Mouse (Mus musculus) small intestine, adult 2 months (tissue): Measurements from ENCODE around the gene Asprv1. TPM values are rescaled to one million over a fixed set of nuclear protein-coding genes. Genes with fewer than 3 reads are reported as not detected.

Experiments used
- H3K27ac ChIP-seq: fragments of 200-500 bp; 2 replicates; pipeline ENCODE4 v1.5.1; 2012; ENCODE audit warnings: low read depth, low read length, control low read depth, inconsistent platforms; ENCODE audit not compliant: insufficient read depth
- H3K27me3 ChIP-seq: fragments of 200-500 bp; 2 replicates; pipeline ENCODE4 v1.6.1; 2012; ENCODE audit warnings: mild to moderate bottlenecking, moderate library complexity, low read length, inconsistent platforms; ENCODE audit not compliant: control insufficient read depth, insufficient read depth
- H3K36me3 ChIP-seq: fragments of 200-500 bp; 2 replicates; pipeline ENCODE4 v1.6.1; 2012; ENCODE audit warnings: mild to moderate bottlenecking, low read length, control low read depth, inconsistent platforms; ENCODE audit not compliant: control insufficient read depth, insufficient read depth
- H3K4me1 ChIP-seq: fragments of 200-500 bp; 2 replicates; pipeline ENCODE4 v1.6.1; 2012; ENCODE audit warnings: low read length, inconsistent platforms, mixed read lengths; ENCODE audit not compliant: control insufficient read depth, insufficient read depth, insufficient read length
- H3K4me3 ChIP-seq: fragments of 200-500 bp; 2 replicates; pipeline ENCODE4 v1.5.1; 2012; ENCODE audit warnings: low read depth, mild to moderate bottlenecking, control low read depth, inconsistent platforms, low read length, moderate library complexity
- CTCF ChIP-seq: fragments of 200-500 bp; IDR thresholded peaks from 2 replicates; pipeline ENCODE4 v1.5.1; 2012; ENCODE audit warnings: low read depth, mild to moderate bottlenecking, control low read depth, inconsistent platforms, low read length, moderate library complexity, mixed read lengths; ENCODE audit not compliant: insufficient replicate concordance, insufficient read length; ENCODE audit errors: extremely low read depth
- POLR2A ChIP-seq: fragments of 200-500 bp; IDR thresholded peaks from 2 replicates; pipeline ENCODE4 v1.6.1; 2012; ENCODE audit warnings: low read depth, mild to moderate bottlenecking, control low read depth, inconsistent platforms, low read length, moderate library complexity
- WGBS: fragments of 180-500 bp; shearing (Covaris S2); methylation state at CpG from one replicate; pipeline ENCODE4 v1.1.7; 2018; 5-methylcytosine and 5-hydroxymethylcytosine counted together
- polyA plus RNA-seq: library from polyadenylated mRNA; depleted of rRNA; stranded (reverse); fragments of >200 nt; gene quantifications from 2 replicates; pipeline ENCODE4 v1.2.3, GENCODE M21; 2012; rRNA removed

The Asprv1 gene
- polyA plus RNA-seq, 1 experiment = 0.23 TPM

- TF ChIP-seq POLR2A = no peak
- no peak for TF ChIP-seq CTCF
Observed at GRCm38 (mm10) chr6:86665560-86666307, 37.8 kb downstream of the Asprv1 start.

GRCm38 (mm10) chr6:86667061-86667460 is 39.1 kb downstream of the Asprv1 start:
- peak overlapping the region; percentile 59 for H3K4me3 ChIP-seq

More at GRCm38 (mm10) chr6:86665560-86666307, 37.8 kb downstream of the Asprv1 start:
- Histone ChIP-seq H3K36me3 (peaks cover 69% of the 10 kb centered on the region), H3K27ac (peak overlapping the region; percentile 77), H3K4me1 (peaks cover 10% of the 10 kb centered on the region; the same call in 1 of the 2 replicates), H3K27me3 (no peaks in the 10 kb centered on the region), H3K4me3 (peak overlapping the region; percentile 53)
- WGBS = 33% methylated on average over 17 of the region's 17 CpGs

GRCm38 (mm10) chr6:86668580-86669239 is 40.7 kb downstream of the Asprv1 start, which contains the start of gene Mxd1:
Mxd1 (minus strand) TSS chr6:86669161.
- Histone ChIP-seq H3K27me3 (no peaks in the 10 kb centered on the region), H3K4me3 (peak within 1 kb of the TSS; percentile 77), H3K27ac (peak within 1 kb of the TSS; percentile 84), H3K36me3 (peaks cover 50% of the 10 kb centered on the region), H3K4me1 (peaks cover 7% of the 10 kb centered on the region; the same call in 1 of the 2 replicates)
- TF ChIP-seq POLR2A (peak; percentile 97), CTCF (no peak)
- under 1% methylated on average over 76 of the region's 76 CpGs for WGBS

More at GRCm38 (mm10) chr6:86667061-86667460, 39.1 kb downstream of the Asprv1 start:
- Histone ChIP-seq H3K27me3 (no peaks in the 10 kb centered on the region), H3K36me3 (peaks cover 58% of the 10 kb centered on the region), H3K4me1 (peaks cover 9% of the 10 kb centered on the region; the same call in 1 of the 2 replicates), H3K27ac (peak overlapping the region; percentile 84)
- 87% methylated on average over 10 of the region's 10 CpGs for WGBS
- TF ChIP-seq CTCF (no peak), POLR2A (no peak)

GRCm38 (mm10) chr6:86669240-86669727 is 41.3 kb downstream of the Asprv1 start:
- peaks cover 7% of the 10 kb centered on the region; the same call in 1 of the 2 replicates for H3K4me1 ChIP-seq
- H3K27me3 ChIP-seq = no peaks in the 10 kb centered on the region
- TF ChIP-seq POLR2A (peak; percentile 76), CTCF (no peak)
- peaks cover 48% of the 10 kb centered on the region for H3K36me3 ChIP-seq
- peak overlapping the region; percentile 64 for H3K4me3 ChIP-seq
- under 1% methylated on average over 37 of the region's 37 CpGs for WGBS
- H3K27ac ChIP-seq = peak overlapping the region; percentile 61

- TF ChIP-seq CTCF = no peak
- TF ChIP-seq POLR2A = no peak
- H3K27ac ChIP-seq = no peak overlapping the region
- H3K4me1 ChIP-seq = no peaks in the 10 kb centered on the region
- 11% methylated on average over 2 of the region's 2 CpGs for WGBS
- no peaks in the 10 kb centered on the region for H3K27me3 ChIP-seq
- peaks cover 41% of the 10 kb centered on the region for H3K36me3 ChIP-seq
- no peak overlapping the region for H3K4me3 ChIP-seq
Observed at GRCm38 (mm10) chr6:86670873-86671272, 42.9 kb downstream of the Asprv1 start.

GRCm38 (mm10) chr6:86678341-86678740 is 50.4 kb downstream of the Asprv1 start:
- WGBS = 79% methylated on average over 6 of the region's 6 CpGs
- H3K4me1 ChIP-seq = no peaks in the 10 kb centered on the region; the same call in 1 of the 2 replicates
- H3K36me3 ChIP-seq = peaks cover 52% of the 10 kb centered on the region
- no peak overlapping the region for H3K4me3 ChIP-seq
- H3K27ac ChIP-seq = no peak overlapping the region
- no peaks in the 10 kb centered on the region for H3K27me3 ChIP-seq
- TF ChIP-seq CTCF (no peak), POLR2A (no peak)

Other genes with a start within 250 kb of the Asprv1 start
- gene Pcyox1, start 231.0 kb upstream of the Asprv1 start, polyA plus RNA-seq = 8.1 and 10.0 TPM in 2 replicates
- 3.4 and 6.8 TPM in 2 replicates for gene Tia1, start 223.9 kb upstream of the Asprv1 start, polyA plus RNA-seq
- 6.5 and 9.2 TPM in 2 replicates for gene Gm44790, start 201.5 kb upstream of the Asprv1 start, polyA plus RNA-seq
- 2.4 and 4.1 TPM in 2 replicates for gene C87436, start 189.8 kb upstream of the Asprv1 start, polyA plus RNA-seq
- gene Pcbp1, start 101.8 kb upstream of the Asprv1 start, polyA plus RNA-seq = 244 and 314 TPM in 2 replicates
- gene Mxd1, start 41.0 kb downstream of the Asprv1 start, polyA plus RNA-seq = 87.2 and 413 TPM in 2 replicates
- gene Snrnp27, start 56.4 kb downstream of the Asprv1 start, polyA plus RNA-seq = 2.1 and 3.9 TPM in 2 replicates
- gene Gmcl1, start 105.2 kb downstream of the Asprv1 start, polyA plus RNA-seq = 11.7 and 20.5 TPM in 2 replicates
- gene Anxa4, start 165.4 kb downstream of the Asprv1 start, polyA plus RNA-seq = 89.9 and 634 TPM in 2 replicates
- 10.5 and 22.8 TPM in 2 replicates for gene Aak1, start 221.4 kb downstream of the Asprv1 start, polyA plus RNA-seq